Mouse (Mus musculus) urinary bladder, postnatal 14 days (tissue): Measurements from ENCODE around the gene Rab6a.

Experiments used
- DNase-seq: peaks from one replicate; pipeline ENCODE4 v3.0.0; 2021; ENCODE audit warnings: low spot score

Gene Rab6a

GRCm38 (mm10) chr7:100624538-100624937, 17.3 kb downstream of the Rab6a start:
- no peak for DNase-seq

- peak; percentile 17 for DNase-seq
Measured at GRCm38 (mm10) chr7:100637657-100638056, 30.4 kb downstream of the Rab6a start.

- DNase-seq = no peak
Measured at GRCm38 (mm10) chr7:100642413-100642812, 35.2 kb downstream of the Rab6a start.

GRCm38 (mm10) chr7:100645147-100645546, 37.9 kb downstream of the Rab6a start:
- peak; percentile 64 for DNase-seq

- DNase-seq = no peak
Measured at GRCm38 (mm10) chr7:100649095-100649494, 41.9 kb downstream of the Rab6a start.

GRCm38 (mm10) chr7:100649826-100650225, 42.6 kb downstream of the Rab6a start:
- no peak for DNase-seq

GRCm38 (mm10) chr7:100650421-100650820, 43.2 kb downstream of the Rab6a start:
- DNase-seq = no peak

- DNase-seq = no peak
Measured at GRCm38 (mm10) chr7:100651011-100651410, 43.8 kb downstream of the Rab6a start.

GRCm38 (mm10) chr7:100653480-100654266, 46.5 kb downstream of the Rab6a start:
- DNase-seq = no peak

- DNase-seq = no peak
Measured at GRCm38 (mm10) chr7:100654441-100654840, 47.2 kb downstream of the Rab6a start.

GRCm38 (mm10) chr7:100656739-100657138, 49.5 kb downstream of the Rab6a start:
- no peak for DNase-seq

GRCm38 (mm10) chr7:100658093-100658578, 50.9 kb downstream of the Rab6a start:
- DNase-seq = peak; percentile 56

GRCm38 (mm10) chr7:100661264-100661663, 54.1 kb downstream of the Rab6a start:
- DNase-seq = no peak

GRCm38 (mm10) chr7:100662231-100662630, 55.0 kb downstream of the Rab6a start, which contains the start of gene Plekhb1:
Gene Plekhb1 (minus strand): TSS chr7:100662414.
- no peak for DNase-seq

GRCm38 (mm10) chr7:100663190-100663589, 56.0 kb downstream of the Rab6a start:
- DNase-seq = peak; percentile 94

GRCm38 (mm10) chr7:100663729-100664304, 56.6 kb downstream of the Rab6a start:
- DNase-seq = no peak

GRCm38 (mm10) chr7:100670646-100671045, 63.4 kb downstream of the Rab6a start:
- no peak for DNase-seq

- DNase-seq = no peak
Measured at GRCm38 (mm10) chr7:100673452-100673851, 66.2 kb downstream of the Rab6a start.

- DNase-seq = no peak
Measured at GRCm38 (mm10) chr7:100674941-100675340, 67.7 kb downstream of the Rab6a start.

- DNase-seq = peak; percentile 18
Measured at GRCm38 (mm10) chr7:100678052-100678451, 70.8 kb downstream of the Rab6a start.

- no peak for DNase-seq
Measured at GRCm38 (mm10) chr7:100678948-100679880, 72.0 kb downstream of the Rab6a start.

GRCm38 (mm10) chr7:100681132-100681531, 73.9 kb downstream of the Rab6a start:
- DNase-seq = no peak
